Mouse (Mus musculus) limb, embryonic 10.5 days (tissue): ENCODE measurements at regions not wholly inside any gene's neighbourhood (a gene's known extent, or its start where the extent isn't known, plus 50 kb on each side); places are given as distances from the start of the nearest gene placed in this dataset.
"Not testable (repeated sequence)": the region's sequence is repeated elsewhere in the genome, so short reads cannot be mapped to it uniquely, and the experiment has no call there.

Experiments
- DNase-seq: peaks from one replicate; pipeline ENCODE4 v3.0.0-alpha.2; 2017; ENCODE audit warnings: low spot score
- H3K27ac ChIP-seq: fragments of 300-500 bp; sonication (generic); 2 replicates; pipeline ENCODE4 v1.5.1; 2016; ENCODE audit warnings: mild to moderate bottlenecking
- H3K27me3 ChIP-seq: fragments of 300-500 bp; sonication (generic); 2 replicates; pipeline ENCODE4 v1.6.1; 2016; ENCODE audit warnings: low read depth, mild to moderate bottlenecking; ENCODE audit not compliant: poor library complexity, severe bottlenecking
- H3K36me3 ChIP-seq: fragments of 300-500 bp; sonication (generic); 2 replicates; pipeline ENCODE4 v1.6.1; 2016; ENCODE audit warnings: mild to moderate bottlenecking, moderate library complexity
- H3K4me1 ChIP-seq: fragments of 300-500 bp; sonication (generic); 2 replicates; pipeline ENCODE4 v1.6.1; 2016
- H3K4me3 ChIP-seq: fragments of 300-500 bp; sonication (generic); 2 replicates; pipeline ENCODE4 v1.5.1; 2016; ENCODE audit warnings: mild to moderate bottlenecking, moderate library complexity
- H3K9me3 ChIP-seq: fragments of 300-500 bp; sonication (generic); replicated peaks from 2 replicates; pipeline ENCODE4 v1.6.1; 2016; ENCODE audit warnings: mild to moderate bottlenecking
- WGBS: fragments of 180-500 bp; shearing (Covaris S2); methylation state at CpG from one replicate; pipeline ENCODE4 v1.1.7; 2016; 5-methylcytosine and 5-hydroxymethylcytosine counted together

DNA sequence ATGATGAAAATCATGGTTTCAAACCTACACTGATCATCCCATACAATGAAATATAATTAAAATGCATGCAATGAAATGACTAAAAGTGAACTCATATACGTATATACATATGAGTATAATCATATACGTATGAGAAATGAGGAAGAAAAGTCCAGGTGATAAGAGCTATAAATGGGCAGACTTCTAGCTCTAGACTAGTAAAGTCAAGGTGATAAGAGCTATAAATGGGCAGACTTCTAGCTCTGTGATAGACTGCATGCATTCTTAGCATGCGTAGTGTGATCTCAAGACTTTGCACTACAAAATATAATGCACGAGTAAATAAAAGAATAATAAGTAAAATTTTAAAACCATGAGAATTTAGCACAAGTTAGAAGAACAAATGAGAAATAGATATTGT lies 606.2 kb upstream of the Gpc5 start:
- no peak overlapping the region for H3K4me3 ChIP-seq
- no peaks in the 10 kb centered on the region for H3K27me3 ChIP-seq
- no peak overlapping the region for H3K27ac ChIP-seq
- WGBS, result 91% methylated on average over 4 of the region's 4 CpGs
- no peaks in the 10 kb centered on the region for H3K36me3 ChIP-seq
- DNase-seq, result no peak
- no peaks in the 10 kb centered on the region for H3K4me1 ChIP-seq
- no peaks in the 10 kb centered on the region for H3K9me3 ChIP-seq

DNA sequence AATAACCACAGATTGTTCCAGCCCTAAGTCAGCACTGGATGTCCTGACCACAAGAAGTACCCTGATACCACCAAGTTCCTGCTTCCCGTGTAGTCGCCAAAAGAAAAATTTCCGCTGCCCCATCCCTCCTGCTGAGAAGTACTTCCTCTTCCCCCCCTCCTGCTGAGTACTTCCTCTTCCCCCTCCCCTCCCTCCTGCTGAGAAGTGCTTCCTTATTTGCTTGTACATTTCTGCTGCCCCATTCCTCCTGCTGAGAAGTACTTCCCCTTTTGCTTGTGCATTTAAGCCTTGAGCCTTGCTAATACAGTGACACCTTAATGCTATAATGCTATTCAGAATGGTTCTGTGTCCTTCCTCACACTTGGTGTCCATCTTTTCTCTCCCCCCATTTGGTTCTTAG lies 598.6 kb upstream of the Gpc5 start:
- not testable (repeated sequence) for H3K9me3 ChIP-seq, H3K27me3 ChIP-seq, H3K27ac ChIP-seq, H3K4me1 ChIP-seq, DNase-seq, H3K4me3 ChIP-seq, H3K36me3 ChIP-seq
- 94% methylated on average over 3 of the region's 3 CpGs for WGBS

DNA sequence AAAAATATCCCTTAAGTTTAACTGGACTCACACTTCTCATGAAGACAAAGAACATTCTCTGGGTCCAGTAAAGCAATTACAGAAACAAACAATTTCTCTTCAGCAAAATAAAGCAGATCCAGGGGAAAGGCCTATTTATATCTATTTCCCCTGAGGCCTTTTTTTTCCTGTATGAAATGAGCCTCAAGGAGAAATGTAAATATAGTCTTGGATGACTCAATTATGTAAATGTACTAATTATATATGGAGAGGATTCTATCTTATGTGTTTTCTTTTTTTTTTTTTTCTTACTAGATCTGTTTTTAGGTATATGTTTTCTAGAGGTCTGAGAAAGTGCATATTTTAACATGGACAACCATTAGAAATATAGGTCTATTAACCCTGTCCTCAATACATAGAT lies 587.0 kb upstream of the Gpc5 start:
- Histone ChIP-seq H3K27ac (no peak overlapping the region), H3K27me3 (no peaks in the 10 kb centered on the region), H3K4me1 (no peaks in the 10 kb centered on the region), H3K4me3 (no peak overlapping the region), H3K9me3 (no peaks in the 10 kb centered on the region), H3K36me3 (no peaks in the 10 kb centered on the region)
- no peak for DNase-seq

DNA sequence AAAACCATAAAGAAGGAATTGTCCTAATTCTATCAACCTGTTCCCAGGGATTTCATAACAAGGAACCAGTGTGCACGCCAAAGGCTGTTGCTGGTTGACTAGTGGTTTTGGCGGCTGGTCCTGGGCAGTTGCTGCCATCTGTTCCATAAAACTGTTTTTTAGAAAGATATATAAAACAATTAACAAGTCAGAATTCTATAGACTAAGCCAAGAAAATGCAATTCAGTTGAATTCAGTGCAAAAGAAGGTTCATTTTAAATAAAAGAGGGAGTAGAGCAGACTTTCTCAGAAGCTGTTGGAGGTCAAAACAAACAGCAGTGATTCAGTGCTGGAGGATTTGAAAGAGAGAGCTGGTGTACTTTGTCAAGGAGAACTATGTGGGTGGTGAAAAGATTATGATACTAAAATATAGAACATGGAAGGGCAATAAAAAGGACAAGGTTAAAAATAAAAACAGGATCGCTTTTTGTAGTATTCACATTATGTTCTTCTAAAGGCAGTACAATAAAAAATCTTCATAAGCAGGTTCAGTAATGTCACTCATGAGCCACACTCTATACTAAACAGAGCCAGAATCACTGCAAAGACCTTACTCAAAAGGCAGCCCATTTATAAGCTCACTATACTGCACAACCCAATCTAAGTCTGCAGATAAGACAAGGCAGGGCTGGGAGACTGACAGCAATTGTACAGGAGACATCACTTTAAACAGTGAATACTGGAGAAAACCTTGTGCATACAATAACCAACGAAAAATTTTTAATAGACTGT lies 543.9 kb upstream of the Gpc5 start:
- Histone ChIP-seq H3K36me3 (no peaks in the 10 kb centered on the region), H3K4me1 (no peaks in the 10 kb centered on the region), H3K27me3 (no peaks in the 10 kb centered on the region), H3K4me3 (no peak overlapping the region), H3K9me3 (no peaks in the 10 kb centered on the region), H3K27ac (no peak overlapping the region)
- no peak for DNase-seq
- WGBS, result 91% methylated on average over 4 of the region's 4 CpGs

DNA sequence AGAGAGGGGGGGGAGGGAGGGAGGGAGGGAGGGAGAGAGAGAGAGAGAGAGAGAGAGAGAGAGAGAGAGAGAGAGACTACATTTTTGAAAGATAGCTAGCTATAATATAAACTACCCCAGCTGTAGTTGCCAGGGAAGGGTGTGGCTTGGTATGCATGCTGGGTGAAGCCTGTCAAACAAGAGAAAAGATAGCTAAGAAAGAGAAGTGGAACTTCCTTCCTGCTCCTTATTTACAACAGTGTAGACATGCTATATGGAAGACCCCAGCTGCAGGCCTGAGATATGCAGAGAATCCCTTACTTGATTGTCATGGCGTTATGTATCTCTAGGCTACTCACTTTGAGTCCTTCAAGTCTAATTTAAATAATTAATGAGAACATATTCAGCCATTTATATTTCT lies 542.9 kb upstream of the Gpc5 start:
- Histone ChIP-seq H3K4me3 (no peak overlapping the region), H3K27me3 (no peaks in the 10 kb centered on the region), H3K36me3 (no peaks in the 10 kb centered on the region), H3K27ac (no peak overlapping the region), H3K9me3 (no peaks in the 10 kb centered on the region), H3K4me1 (no peaks in the 10 kb centered on the region)
- no peak for DNase-seq
- WGBS, result 92% methylated on average over 1 of the region's 1 CpGs

DNA sequence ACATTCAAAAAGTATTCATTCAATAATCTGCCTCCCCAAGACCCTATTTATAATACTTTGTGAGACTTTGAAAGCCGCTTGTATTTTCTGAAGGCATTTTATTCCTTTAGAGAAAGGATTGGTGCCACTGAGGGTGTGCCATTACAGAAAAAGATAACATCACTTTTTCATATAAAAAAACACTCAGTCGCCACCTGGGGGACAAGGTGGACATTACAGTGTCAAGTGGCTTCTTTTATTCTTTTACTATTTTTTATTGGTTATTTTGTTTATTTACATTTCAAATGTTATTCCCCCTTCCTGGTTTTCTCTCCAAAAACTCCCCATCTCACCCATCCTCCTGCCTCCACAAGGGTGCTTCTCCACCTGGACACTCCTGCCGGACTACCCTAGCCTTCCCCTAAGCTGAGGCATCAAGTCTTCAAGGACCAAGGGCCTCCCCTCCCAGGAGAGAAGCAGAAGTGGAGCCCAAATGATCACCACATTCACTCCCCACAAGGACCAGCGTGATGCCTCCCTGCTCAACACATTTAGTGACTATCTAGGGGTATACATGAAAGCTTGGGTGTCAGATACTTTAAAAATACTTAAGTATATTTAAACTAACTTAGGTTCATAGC lies 525.5 kb upstream of the Gpc5 start:
- H3K9me3 ChIP-seq, result no peaks in the 10 kb centered on the region
- no peaks in the 10 kb centered on the region for H3K27me3 ChIP-seq
- no peaks in the 10 kb centered on the region for H3K4me1 ChIP-seq
- no peak overlapping the region for H3K4me3 ChIP-seq
- H3K36me3 ChIP-seq, result no peaks in the 10 kb centered on the region
- no peak overlapping the region for H3K27ac ChIP-seq
- DNase-seq, result no peak
- WGBS, result 52% methylated on average over 4 of the region's 4 CpGs

DNA sequence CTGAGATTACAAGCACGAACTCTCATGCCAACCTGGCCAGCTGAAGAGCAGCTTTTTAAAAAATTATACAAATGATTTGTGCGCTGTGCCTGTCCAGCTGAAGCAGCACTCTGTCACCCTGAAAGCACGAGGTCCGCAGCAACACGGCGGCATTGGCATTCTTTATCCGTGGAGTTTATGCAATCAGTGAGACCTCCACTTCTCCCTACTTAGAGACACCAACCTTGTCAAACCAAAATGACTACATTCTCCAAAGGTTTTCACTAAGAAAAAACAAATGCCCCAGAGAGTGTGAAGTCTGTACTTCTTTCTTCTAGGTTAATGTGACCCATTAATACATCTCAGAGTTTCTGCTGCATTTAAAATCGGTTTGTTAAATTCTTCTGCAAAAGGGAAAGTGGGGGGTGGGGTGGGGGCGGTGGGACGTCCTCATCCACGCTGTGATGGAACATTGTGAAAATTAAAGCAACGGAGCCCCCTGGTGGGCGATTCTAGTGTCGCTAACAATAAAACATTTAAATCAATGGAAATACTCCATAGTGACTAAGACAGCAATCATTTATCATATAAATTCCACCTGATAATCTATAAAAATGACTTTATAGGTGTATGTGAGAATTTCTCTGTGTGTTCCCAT lies 524.2 kb upstream of the Gpc5 start:
- Histone ChIP-seq H3K4me1 (no peaks in the 10 kb centered on the region), H3K36me3 (no peaks in the 10 kb centered on the region), H3K4me3 (peak overlapping the region; percentile 26; the same call in 1 of the 2 replicates), H3K27me3 (no peaks in the 10 kb centered on the region), H3K9me3 (no peaks in the 10 kb centered on the region), H3K27ac (no peak overlapping the region)
- peak; percentile 72 for DNase-seq
- 26% methylated on average over 14 of the region's 14 CpGs for WGBS

DNA sequence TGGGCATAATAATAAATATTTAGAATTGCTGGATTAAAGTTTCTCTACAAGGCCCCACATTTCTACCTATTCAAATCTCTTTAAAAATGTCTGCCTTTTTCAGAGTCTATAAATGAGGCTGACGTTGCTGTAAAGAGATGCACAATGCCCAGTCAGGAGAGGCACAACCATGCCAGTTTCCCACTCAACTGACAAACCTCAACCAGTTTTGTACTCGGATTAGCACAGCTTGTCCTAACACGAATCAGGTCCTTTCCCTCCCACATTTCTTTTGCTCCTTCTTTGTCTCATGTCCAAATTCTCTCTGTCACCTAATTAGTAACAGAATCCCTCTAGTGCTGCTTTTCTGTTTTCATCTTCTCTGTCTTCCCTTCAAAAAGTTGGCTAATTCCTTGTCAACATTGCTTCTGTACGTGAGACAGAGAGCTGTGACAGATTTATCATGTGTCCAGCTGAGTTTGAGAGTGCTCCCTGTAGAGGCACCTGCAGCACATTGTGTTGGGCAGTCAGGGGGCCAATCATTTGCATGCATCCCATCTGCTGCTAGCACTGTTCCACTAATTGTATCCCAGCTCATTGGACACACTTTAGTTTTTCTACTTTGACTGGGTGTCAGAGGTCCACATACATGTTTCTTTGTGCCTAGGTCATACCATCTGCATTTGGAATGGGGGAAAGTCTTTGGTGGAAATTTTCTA lies 504.5 kb upstream of the Gpc5 start:
- Histone ChIP-seq H3K4me1 (no peaks in the 10 kb centered on the region), H3K4me3 (no peak overlapping the region), H3K9me3 (no peaks in the 10 kb centered on the region), H3K36me3 (no peaks in the 10 kb centered on the region), H3K27me3 (no peaks in the 10 kb centered on the region), H3K27ac (no peak overlapping the region)
- DNase-seq, result no peak
- WGBS, result 36% methylated on average over 4 of the region's 4 CpGs

DNA sequence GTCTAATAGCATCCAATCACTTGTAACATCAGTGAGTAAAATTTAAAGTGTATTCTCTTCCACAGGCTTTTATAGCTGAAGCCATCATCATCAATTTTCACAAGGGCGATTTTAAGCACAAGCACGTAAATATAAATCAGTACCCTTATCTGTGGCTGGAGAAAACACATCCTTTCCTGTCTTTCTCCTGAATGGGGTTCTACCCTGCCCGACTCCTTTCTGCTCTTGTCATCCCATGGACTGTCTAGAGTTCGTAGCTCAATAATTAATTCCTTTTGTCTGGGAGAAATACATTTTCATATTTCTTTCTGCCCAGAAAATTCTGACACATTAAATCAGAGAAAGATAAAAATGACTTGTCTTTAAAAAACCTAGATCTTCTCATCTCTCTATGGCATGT lies 482.7 kb upstream of the Gpc5 start:
- no peak overlapping the region for H3K27ac ChIP-seq
- H3K4me3 ChIP-seq, result no peak overlapping the region
- H3K4me1 ChIP-seq, result no peaks in the 10 kb centered on the region
- WGBS, result 79% methylated on average over 4 of the region's 4 CpGs
- H3K36me3 ChIP-seq, result no peaks in the 10 kb centered on the region
- no peaks in the 10 kb centered on the region for H3K27me3 ChIP-seq
- no peak for DNase-seq
- H3K9me3 ChIP-seq, result no peaks in the 10 kb centered on the region

DNA sequence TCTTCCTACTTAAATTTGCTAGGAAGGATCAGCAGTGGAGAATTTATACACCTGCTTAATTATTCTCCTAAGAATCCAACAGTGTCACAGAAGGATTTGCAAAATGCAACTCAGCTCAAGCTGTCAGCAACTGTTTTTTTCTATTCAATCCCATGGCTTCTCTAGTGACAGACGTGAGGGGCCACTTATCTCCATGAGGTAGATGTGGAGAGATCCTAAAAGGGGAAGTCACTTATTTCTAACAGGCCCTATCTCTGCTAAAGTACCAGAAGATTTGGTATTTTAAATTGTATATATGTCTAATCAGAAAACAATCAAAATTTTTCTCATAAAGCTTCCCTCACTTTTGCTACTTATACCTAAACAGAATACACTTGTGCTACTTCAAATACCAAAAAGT lies 479.6 kb upstream of the Gpc5 start:
- Histone ChIP-seq H3K4me3 (no peak overlapping the region), H3K36me3 (no peaks in the 10 kb centered on the region), H3K9me3 (no peaks in the 10 kb centered on the region), H3K27ac (no peak overlapping the region), H3K4me1 (no peaks in the 10 kb centered on the region), H3K27me3 (no peaks in the 10 kb centered on the region)
- 74% methylated on average over 1 of the region's 1 CpGs for WGBS
- no peak for DNase-seq

DNA sequence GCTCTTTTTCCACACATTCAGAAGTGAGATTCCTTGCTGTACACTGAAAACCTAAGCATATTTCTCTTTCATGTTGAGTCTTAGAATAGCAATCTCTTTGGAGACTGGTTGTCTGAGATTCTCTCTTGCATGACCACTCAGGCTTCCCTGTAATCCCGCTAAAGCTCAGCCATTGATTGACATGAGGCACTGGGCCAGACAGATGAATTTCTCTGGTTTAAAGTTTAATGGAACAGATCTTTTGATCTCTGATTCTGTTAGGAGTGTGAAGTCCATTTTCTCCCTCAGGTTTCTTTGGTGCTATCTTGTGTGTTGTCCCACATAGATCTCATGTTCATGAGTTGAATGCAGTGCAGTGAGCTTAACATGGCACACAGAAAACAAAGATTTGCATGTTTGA lies 435.4 kb upstream of the Gpc5 start:
- no peak overlapping the region for H3K4me3 ChIP-seq
- no peaks in the 10 kb centered on the region for H3K27me3 ChIP-seq
- H3K4me1 ChIP-seq, result no peaks in the 10 kb centered on the region
- H3K27ac ChIP-seq, result no peak overlapping the region
- 92% methylated on average over 1 of the region's 1 CpGs for WGBS
- H3K36me3 ChIP-seq, result no peaks in the 10 kb centered on the region
- no peaks in the 10 kb centered on the region for H3K9me3 ChIP-seq
- no peak for DNase-seq

DNA sequence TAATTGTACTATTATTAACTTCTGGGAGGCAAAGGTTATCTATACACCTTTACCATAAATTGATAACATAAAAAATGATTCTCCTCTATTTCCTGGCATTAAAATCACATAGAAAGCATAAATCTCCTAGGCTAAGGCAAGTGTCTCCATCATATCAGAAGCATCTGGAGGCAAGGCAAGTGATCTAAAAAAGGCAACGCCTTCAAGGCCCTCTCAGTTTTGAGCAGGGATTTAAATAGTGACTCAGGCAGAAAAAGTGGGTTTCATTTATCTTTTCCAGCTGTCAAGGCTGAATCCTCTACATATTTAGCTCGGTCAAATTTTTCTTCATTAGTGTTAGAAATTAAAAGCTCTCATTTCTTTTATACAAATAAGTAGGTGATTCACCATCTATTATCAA lies 430.0 kb upstream of the Gpc5 start:
- DNase-seq, result no peak
- Histone ChIP-seq H3K4me1 (no peaks in the 10 kb centered on the region), H3K27me3 (no peaks in the 10 kb centered on the region), H3K36me3 (no peaks in the 10 kb centered on the region), H3K4me3 (no peak overlapping the region), H3K9me3 (no peaks in the 10 kb centered on the region), H3K27ac (no peak overlapping the region)
- 77% methylated on average over 2 of the region's 2 CpGs for WGBS

DNA sequence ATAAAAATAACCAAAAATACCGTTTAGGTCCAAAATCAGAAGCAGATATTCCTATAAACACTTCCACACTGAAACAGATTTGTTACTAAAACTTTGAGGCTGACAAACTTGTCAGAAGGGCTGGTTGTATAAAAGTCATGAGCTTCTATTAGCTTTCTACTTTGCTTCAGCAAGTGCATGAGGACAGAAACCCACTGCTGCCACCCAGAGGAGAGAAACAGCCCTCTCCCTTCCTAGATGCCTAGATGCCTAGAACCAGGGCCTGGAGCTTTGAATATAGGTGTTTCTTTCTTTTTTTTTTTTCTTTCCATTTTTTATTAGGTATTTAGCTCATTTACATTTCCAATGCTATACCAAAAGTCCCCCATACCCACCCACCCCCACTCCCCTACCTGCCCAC lies 406.9 kb upstream of the Gpc5 start:
- Histone ChIP-seq H3K36me3 (no peaks in the 10 kb centered on the region), H3K27me3 (no peaks in the 10 kb centered on the region), H3K4me3 (no peak overlapping the region), H3K9me3 (no peaks in the 10 kb centered on the region), H3K4me1 (no peaks in the 10 kb centered on the region), H3K27ac (no peak overlapping the region)
- 56% methylated on average over 1 of the region's 1 CpGs for WGBS
- DNase-seq, result no peak
